Mouse (Mus musculus) adrenal gland, adult 2 months (tissue): ENCODE results near the gene Adcy5. TPM values are rescaled to one million over a fixed set of nuclear protein-coding genes. Genes with fewer than 3 reads are reported as not detected.
A peak's percentile ranks its signal among the peaks of the same experiment; 100 is the strongest.

Experiments
- DNase-seq: peaks from one replicate; pipeline ENCODE4 v3.0.0; 2021
- polyA plus RNA-seq: library from polyadenylated mRNA; depleted of rRNA; stranded (reverse); fragments of >200 nt; gene quantifications from 2 replicates; pipeline ENCODE4 v1.2.3, GENCODE M21; 2012
- total RNA-seq, 2 experiments: library from RNA; stranded (reverse); gene quantifications; 2 replicates each; pipeline ENCODE4 v1.2.3; 2021

Adcy5 gene
- total and polyA plus RNA-seq, 3 experiments = 9.1 to 21.7 (median 17.1) TPM

DNA sequence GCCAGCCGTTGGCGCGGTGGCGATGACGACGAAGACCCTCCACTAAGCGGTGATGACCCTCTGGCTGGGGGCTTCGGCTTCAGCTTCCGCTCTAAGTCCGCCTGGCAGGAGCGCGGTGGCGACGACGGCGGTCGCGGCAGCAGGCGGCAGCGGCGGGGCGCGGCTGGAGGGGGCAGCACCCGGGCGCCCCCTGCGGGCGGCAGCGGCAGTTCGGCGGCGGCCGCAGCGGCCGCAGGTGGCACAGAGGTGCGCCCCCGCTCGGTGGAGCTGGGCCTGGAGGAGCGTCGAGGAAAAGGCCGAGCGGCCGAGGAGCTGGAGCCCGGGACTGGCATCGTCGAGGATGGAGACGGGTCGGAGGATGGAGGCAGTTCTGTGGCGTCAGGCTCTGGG lies 1.6 kb downstream of the Adcy5 start:
- DNase-seq = peak; percentile 61

DNA sequence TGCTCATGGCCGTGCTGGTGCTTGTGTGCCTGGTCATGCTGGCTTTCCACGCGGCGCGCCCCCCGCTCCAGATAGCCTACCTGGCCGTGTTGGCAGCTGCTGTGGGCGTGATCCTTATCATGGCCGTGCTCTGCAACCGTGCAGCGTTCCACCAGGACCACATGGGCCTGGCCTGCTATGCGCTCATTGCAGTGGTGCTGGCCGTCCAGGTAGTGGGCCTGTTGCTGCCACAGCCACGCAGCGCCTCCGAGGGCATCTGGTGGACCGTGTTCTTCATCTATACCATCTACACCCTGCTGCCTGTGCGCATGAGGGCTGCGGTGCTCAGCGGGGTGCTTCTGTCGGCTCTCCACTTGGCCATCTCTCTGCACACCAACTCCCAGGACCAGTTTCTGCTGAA lies 2.2 kb downstream of the Adcy5 start:
- DNase-seq = no peak

DNA sequence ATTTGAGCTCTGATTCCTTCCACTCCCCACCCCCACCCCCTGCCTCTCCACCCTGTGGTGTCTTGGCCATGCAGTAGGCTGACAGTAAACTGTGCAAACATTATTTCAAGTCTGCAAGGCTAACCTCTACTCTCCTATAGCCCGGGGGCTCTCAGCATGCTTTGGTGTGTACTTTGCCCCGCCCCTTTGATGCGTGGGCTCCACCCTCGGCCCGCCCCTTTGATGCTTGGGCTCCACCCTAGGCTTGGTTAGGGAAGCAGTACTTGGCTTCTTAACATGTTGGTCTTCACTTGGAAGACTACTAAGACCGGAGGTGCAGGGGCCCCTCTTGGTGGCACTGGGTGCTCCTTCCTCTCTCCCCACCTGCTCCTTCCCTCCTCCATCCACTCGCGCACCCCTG lies 4.9 kb downstream of the Adcy5 start:
- DNase-seq = no peak

DNA sequence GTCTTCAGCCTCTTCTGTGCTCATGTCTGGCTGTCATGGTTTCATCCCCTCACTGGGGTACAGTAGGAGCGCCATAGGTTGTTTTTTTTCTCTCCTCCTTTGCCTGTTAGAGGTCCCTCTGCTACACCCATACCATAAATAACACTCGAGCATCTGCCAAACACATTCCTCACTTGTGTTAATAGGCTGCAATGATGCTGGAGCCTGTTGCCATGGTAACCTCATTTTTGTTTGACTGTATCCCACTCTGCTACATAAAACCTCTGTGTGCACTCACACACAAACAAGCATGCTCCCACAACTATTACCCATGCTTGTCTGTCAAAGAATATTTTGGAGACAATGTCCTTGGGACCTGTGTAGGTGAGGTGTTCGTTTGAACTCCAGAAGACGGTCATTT lies 5.3 kb downstream of the Adcy5 start:
- DNase-seq = no peak

DNA sequence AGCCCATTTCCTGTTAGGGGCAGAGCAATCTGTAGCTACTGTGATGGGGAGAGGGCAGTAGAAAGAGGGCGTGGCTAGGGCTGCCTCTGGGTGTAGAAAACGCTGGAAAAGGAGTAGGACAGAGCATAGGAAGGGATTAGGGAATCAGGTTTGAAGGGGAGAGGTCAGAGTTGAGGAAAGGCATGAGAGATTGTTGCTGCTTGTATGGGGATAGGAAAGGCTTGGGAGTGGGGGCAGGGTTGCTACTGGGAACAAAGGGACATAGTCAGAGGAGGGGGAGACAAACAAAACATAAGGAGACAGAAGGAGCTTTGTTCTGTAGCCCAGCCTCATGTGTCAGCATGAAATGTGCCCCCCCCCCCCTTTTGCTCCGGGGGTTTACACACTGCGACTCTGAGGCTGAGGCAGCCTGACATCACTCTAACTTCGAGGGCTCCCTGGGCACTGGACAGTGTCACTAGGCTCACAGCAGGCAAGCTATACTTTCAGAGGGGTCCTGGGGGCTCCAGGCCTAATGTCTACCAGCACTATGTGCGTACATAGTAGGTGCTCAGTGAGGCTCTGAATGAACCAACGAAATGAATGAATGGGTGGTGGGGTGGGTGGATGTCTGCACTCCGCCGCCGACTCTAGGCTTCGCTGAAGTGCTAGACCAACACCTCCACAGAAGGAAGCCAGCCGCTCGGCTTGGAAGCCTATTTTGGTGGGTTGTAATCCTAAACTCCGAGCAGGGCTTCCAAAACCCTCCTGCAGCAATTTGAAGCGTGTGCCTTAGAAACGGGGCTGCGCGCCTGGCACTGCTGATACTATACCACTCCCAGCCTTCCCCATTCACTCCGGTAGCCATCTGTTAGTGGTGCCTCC lies 9.9 kb downstream of the Adcy5 start:
- no peak for DNase-seq

DNA sequence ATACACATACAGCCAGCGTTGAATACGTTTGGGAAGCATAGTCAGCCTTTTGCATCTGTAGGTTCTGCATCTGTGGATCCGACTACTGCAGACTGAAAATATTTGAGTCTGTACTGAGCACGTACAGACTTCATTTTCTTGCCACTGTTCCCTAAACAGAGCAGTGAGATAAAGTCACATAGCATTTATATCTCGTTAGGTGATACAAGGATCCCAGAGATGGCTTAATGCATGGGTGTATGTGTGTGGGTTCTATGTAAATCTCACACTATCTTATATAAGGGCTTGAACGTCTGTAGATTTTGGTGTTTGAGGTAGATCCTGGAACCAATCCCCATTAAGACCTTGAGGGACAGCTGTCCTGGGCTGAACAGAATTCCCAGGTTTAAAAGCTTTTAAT lies 10.7 kb downstream of the Adcy5 start:
- DNase-seq = no peak

DNA sequence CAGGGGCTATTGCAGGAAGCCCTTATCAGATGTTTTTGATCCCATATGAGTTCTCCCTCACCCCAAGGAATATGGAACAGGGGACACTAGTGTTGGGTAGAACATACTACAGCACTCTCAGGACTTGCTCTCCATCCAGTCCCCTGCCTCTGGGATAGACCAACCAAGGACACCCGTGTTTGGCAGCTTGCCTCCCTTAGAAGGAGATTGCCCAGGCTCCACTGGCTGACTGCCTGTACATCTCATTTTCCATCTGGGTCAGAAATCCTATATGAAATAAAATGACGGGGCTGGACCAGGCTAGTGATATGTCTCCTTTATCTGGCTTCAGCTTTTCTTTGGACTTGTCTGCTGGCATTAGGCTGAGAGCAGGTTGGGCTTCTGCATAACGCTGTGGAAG lies 11.1 kb downstream of the Adcy5 start:
- peak; percentile 36 for DNase-seq

DNA sequence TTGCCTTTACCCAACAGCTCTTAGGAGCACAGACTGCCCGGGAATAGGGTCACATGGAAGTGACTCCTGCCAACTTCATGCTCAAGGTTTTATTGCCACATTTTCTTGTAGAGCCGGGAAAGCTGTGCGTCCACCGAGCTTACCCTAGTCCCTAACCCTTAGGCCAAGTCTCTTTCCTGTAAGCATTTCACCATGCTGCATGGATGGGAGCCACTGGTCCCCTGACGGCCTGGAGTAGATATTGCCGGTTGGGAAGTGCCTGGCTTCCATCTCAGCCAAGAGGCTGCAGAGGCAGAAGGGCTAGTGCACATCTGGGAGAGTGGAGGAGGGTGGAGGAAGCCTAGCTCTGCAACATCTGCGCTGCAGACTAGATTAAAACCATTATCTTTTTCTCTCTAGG lies 14.8 kb downstream of the Adcy5 start:
- peak; percentile 58 for DNase-seq

DNA sequence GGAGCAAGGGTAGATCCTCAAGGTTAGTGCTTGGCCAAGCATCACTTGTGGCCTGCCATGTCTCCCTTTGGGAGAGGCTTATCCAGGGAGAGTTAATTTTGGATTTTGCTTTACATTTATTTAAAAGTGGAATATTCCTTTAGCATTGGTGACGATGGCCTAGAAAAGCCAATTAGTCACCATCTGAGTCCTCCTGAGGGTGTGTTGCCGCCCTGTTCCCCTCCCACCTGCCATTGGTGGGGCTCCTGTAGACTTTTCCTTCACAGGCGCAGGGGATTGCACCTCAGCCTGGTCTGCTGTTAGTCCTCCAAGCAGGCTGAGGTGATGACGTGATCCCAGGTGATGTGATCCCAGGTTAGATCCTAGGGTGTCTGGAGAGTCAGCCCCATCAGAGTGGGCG lies 17.5 kb downstream of the Adcy5 start:
- DNase-seq = no peak

DNA sequence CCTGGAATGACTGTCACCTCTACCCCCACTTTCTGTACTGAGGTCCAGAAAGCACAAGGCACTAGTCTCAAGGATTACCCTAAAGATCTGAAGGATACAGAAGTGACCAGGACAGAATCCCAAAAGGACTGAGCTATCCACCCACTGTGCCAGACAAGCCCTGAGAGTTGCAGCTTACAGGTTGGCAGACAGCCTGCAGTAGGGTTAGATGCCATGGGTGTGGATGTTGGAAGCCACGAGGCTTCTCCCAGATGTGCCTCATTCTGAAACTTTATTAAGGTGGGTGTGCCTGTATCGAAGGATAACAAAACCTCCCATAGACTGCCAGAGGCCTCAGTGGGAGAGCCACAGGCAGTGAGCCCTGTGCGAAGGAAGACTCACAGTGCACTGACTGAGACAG lies 23.8 kb downstream of the Adcy5 start:
- peak; percentile 29 for DNase-seq

DNA sequence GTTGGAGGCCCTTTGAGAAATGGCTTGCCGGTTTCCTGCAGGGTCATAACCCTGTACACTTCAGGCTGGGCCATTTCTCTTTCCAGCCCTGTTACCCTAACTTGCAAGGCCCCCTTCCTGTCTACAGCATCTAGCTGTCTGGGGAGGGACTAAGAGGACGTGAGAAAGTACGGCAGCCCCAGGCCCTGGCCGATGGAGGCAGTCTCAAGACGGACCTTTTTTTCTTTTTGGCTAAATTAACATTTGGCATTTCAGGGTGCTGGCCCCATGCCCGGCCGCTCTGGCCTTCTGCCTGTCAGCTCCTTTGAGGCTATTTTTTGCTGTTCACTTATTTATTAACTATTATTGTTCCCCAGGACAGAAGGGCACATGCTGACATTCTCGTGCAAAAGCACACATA lies 24.4 kb downstream of the Adcy5 start:
- peak; percentile 89 for DNase-seq

DNA sequence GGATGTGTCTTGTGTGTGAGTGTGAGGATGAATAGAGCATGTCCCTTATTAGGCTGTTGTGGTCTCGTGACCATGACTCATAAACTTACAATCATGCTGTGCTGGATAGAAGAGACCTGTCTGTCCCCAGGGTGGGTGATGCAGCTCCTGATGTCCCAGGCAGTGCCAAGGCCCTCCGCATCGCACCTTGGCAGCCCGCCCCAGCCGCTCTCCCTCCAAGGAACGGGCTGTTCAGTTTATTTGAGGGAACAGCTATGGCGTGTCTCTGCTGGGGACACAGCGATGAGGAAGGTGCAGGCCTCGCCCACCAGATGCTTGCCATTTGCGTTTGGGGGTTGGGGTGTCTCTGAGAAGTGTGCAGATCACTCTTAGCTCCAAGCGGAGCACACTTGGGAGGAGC lies 28.5 kb downstream of the Adcy5 start:
- no peak for DNase-seq

DNA sequence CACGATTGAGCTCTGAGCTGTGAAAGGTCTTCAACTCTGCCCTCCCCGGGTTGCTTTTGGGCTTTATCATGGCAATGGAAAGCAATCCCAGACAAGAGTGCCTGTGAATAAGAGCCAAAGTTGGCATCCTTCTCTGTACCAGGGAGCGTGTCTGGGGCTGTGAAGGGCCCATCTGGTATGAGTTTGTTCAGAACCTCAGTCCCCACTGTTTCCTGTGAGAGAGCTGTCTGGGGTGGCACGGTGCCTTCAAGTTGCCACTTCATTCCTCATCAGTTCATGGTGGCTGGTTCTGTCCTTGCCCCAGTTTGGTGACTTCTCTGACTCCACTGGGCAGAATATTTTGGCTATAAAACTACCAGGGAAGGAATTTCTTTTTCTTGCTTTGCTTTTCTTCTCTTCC lies 33.4 kb downstream of the Adcy5 start:
- DNase-seq = no peak

DNA sequence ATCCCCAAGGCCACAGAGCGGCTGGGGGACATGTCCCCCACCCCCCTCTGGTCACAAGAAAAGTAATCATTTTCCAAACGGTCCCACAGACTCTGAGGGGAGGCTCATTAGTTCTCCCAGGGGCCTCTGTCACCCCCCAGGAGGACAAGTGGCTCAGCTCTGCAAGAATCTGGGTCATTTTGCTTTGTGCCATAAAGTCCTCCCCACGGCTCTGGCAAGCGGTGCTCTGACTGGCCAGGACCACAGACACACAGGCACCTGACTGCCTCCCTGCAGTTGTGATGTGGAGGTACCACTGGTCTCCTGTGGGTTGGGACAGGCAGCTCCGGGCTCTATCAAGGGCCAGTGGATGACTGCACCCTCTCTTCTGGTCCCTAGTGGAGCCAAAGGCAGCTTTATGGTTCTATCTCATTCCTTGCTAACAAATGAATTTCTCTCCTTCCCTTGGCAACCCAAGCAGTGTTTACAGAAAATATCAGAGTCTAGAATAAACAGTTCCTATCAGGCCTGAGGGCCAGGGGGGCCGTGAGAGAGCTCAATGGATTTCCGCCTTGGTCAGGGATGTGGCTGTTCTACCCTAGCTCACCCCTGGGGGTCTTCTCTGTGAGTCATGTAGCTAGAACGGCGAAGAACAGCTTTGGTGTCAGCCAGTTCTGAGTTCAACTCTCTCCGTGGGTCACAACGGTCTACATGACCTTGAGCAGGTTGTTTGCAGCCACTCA lies 34.9 kb downstream of the Adcy5 start:
- DNase-seq = no peak

DNA sequence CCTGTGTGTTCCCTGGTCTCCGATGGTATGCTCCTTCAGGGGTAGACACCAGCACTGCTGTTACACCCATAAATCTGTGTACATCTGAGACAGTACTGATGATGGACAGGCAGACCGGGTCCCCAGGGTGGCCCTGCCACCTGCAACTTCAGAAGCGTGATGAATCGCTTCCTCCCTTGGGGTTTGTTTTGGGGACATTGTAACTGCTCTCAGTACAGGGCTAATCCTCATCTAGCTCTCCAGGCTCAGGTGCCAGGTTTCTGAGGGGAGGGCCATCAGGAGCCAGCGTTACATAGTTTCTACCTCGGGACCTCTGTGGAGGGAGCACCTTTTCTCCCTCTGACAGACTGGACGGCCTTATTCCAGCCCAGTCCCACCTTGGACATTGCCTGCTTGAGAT lies 36.1 kb downstream of the Adcy5 start:
- no peak for DNase-seq

DNA sequence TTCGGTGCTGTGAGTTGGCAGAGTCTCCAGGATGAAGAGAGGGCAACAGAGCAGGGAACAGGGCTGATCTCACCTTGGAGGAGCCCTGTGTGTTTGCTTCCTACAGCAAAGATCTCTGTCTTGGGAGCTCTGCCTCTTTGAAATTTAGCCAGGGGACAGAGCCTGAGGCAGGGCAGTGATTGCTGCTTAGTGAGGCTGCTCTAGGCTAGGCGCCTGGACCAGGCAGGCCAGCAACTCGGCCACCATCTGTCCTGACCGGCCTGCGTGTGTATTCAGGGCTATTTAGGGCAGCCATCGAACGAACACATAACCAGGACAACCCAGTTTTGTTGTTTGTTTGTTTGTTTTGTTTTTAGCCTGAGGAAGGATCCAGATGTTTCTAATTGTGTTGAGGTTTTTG lies 36.6 kb downstream of the Adcy5 start:
- no peak for DNase-seq

DNA sequence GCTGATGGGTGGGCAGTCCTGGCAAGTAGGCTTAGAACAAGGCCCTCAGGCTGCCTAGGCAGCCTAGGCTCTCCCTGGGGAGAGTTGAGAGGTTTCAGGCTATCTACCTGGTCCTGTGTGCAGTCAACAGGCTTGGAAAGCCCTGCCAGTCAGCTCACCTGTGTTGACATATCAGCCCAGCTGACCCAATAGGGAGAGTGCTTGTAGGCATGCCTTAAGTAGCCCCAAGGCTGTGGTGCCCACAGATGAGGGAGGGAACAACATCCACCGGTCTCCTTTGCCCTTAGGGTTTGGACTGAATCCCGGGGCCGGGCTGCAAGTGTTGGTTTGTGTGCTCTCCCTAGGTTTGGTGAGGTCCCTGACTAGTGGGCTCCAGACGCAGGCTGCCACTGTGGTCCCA lies 37.8 kb downstream of the Adcy5 start:
- DNase-seq = no peak

DNA sequence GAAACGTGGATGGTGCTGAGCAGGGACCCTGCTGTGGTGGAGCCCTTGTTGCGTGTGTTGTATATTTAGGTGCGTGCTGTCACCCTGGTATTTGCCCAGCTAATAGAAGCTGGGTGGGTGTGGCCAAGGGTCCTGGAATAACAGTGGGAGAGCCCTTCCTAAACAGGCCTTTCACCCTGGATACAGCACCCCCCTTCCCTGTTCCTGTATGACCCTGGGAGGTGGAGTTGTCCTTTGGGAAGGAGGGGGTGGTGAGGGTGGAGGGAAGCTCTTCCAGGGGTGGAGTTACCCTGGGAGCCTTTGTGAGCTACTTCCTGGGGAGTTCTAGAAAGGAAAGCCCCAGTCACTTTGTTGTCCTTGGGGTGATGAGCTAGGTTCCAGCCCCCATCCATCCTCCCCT lies 38.7 kb downstream of the Adcy5 start:
- DNase-seq = no peak

DNA sequence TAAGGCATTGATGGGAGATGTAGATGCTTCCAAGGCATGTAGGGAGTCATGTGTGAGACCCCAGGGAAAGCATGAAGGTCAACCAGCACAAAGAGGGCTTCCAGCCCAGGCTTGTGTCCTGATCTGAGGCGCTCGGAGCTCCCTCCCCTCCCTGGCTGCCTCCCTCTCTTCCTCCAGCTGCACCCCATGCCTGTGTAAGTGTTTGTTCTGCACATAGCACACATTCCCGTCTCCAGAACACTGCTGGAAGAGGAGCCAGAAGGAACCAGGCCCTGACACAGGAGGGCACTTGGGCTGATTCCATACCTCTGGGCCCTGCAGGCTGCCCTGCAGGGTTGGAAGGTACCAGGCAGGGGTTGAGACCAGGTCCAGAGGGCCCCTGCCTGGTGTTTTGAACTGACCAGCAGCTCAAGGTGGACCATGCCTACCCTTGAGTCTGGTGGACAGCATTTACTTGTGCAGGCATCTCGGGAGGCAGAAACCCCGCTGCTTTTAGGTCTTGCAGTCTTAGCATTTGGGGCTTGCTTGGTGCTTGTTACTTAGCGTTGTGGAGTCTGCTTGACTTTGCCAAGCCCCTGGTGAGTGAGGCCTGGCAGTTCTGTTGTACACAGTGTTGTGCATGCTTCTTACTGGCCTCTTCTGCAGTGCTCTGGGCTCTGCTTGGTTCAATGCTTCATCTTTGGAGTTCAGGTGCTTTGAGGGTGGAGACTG lies 45.2 kb downstream of the Adcy5 start:
- DNase-seq = no peak

DNA sequence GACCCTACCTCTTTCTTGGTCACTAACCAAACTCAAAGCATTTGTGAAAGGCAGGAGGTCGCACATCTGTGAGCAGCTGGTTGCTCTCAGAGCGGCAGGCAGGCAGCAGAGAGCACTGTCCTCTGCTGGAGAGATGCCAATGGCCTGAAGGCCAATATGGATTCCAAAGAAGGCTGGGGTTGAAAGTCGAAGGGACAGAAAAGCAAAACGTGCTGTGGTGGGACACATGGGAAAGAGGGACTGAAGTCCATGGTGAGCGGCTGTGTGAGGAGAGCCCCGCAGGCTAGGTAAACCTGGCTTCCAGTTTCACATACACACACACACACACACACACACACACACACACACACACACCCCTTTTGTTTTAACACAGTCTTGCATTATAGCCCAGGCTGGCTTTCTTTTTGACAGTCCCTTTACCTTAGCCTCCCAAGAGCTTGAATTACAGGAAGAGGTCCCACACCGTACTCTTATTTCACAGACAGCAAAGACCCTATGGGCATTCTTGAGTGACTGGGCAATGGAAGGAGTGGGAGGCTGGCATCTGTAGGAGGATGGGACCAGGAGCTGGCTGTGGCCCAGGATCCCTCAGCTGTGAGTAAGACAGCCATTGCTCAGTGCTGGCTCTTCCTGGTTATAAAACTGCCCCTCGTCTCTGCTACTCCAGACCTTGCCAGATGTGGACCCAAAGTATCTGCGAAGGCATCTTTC lies 45.9 kb downstream of the Adcy5 start:
- peak; percentile 25 for DNase-seq

DNA sequence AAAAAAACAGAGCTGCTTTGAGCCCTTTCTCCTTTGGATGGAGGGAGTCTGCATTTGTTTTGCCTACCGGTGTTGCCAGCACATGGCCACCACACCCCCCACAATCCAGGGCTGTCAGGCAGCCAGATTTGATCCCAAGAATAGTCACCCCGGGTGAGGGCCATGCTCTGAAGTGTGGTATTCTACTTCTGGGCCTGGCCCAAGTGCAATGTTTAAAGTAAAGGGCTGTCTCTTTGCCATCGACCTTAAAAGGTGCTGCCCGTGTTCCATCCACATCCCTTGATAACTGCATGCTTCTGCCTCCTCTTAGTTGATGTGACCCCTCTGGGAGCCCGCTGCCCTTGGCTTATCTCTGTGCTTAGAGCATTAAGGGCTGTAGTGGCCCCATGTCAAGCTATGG lies 46.6 kb downstream of the Adcy5 start:
- no peak for DNase-seq

DNA sequence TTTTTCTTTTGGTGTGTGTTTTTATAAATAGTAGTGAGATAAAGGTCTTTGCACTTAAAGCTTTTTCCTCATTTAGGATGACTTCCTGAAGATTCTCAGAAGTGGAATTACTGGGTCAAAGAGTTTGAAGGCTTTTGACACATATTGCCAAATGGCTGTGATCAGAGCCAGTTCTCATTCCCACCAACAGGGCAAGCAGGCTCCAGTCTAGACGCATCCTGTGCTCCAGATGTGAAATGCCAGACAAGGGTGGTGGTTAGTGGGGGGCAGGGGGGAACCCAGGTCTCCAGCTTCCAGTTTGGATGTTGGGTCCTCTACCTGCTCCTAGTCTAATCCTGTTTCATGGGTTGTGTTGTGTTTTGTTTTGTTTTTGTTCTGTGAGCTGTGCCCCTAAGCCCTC lies 48.8 kb downstream of the Adcy5 start:
- no peak for DNase-seq
